Mouse (Mus musculus): ENCODE results near the gene Snx10. TPM values are rescaled to one million over a fixed set of nuclear protein-coding genes. Genes with fewer than 3 reads are reported as not detected.

Snx10 gene
- polyA plus RNA-seq, 1 experiment from 2014 or later: 13.4 TPM

DNA sequence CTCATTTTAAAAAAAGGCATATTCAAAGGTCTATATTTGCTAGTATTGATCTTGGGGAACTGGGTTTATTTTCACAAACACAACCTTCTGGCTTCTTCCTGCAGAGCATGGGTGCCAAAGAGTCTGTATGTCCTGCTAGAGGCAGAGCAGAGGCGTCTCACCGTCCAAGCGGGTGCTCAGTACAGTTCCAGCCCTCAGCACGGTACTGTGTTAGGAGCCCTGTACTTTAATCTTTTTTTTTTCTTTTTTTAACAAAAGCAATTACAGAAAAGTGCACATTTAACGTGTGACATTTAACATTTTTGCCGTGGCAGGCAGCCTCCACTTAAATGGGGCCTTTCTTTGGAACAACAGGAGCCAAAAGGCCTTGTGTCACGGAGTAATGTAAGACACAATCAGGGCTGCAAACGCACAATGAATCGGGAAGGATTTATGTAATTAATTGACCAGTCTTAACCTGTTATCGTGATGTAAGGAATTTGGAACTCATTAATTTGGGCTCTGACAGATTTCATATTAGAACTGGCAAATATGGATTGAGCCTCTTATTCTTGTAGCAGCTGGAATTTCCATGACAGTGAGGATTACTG lies 69.8 kb downstream of the Snx10 start:
- Histone ChIP-seq H3K4me2 (no peak overlapping the region), H3K27me3 (no peaks in the 10 kb centered on the region), H3K9me3 (no peaks in the 10 kb centered on the region), H3K4me3 (no peak overlapping the region), H3K9ac (no peak overlapping the region), H3K4me1 (peaks cover 30% of the 10 kb centered on the region), H3K36me3 (no peaks in the 10 kb centered on the region), H3K27ac (no peak overlapping the region)
- 82% methylated on average over 10 of the region's 10 CpGs for WGBS
- ATAC-seq (ENCODE audit: borderline replicate concordance, extremely low read depth, low FRiP score, low TSS enrichment): no peak

DNA sequence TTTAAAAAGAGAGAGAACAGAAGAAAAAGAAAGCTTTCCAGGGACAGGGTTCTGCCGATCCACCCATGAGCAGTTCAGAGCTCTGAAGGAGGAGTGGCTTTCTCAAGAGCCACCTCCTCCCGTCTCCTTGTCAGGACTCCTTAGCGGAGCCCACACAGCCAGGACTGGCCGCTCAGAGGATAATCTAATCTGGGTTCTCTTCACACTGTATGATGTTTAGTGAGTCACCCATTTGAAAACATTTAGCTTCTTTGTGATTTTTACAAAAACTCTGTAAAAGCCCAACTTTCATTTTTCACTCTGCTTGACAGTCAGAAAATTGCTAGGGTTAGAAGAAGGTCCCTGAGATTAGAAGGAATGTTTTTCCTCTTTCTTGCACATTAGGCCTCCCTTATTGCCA lies 70.8 kb downstream of the Snx10 start:
- H3K4me2 ChIP-seq: no peak overlapping the region
- H3K4me3 ChIP-seq: no peak overlapping the region
- no peaks in the 10 kb centered on the region for H3K27me3 ChIP-seq
- no peak for ATAC-seq (ENCODE audit: borderline replicate concordance, extremely low read depth, low FRiP score, low TSS enrichment)
- no peaks in the 10 kb centered on the region for H3K9me3 ChIP-seq
- no peaks in the 10 kb centered on the region for H3K36me3 ChIP-seq
- H3K9ac ChIP-seq: no peak overlapping the region
- no peak overlapping the region for H3K27ac ChIP-seq
- peaks cover 30% of the 10 kb centered on the region for H3K4me1 ChIP-seq
- 18% methylated on average over 4 of the region's 4 CpGs for WGBS

DNA sequence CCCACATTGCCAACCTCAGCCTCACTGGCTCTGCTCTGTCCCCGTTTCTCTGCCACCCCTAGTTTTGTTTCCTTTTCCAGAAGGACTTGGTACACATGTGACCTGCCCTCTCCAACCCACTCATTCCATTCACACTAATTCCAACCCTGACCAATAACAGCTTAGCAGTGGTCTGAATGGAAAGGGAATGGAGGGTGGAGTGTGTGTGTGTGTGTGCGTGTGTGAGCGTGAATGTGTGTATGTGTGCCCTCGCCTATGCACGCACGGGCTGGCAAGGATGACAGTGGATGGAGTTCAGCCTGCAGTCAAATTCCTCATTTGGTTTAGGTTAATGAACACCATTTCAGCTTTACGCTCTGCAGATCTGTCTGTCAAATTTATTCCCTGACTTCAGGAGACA lies 74.4 kb downstream of the Snx10 start:
- WGBS: 83% methylated on average over 7 of the region's 7 CpGs
- H3K4me2 ChIP-seq: no peak overlapping the region
- no peak for ATAC-seq (ENCODE audit: borderline replicate concordance, extremely low read depth, low FRiP score, low TSS enrichment)
- H3K36me3 ChIP-seq: no peaks in the 10 kb centered on the region
- H3K4me3 ChIP-seq: no peak overlapping the region
- no peaks in the 10 kb centered on the region for H3K9me3 ChIP-seq
- H3K27me3 ChIP-seq: no peaks in the 10 kb centered on the region
- peaks cover 16% of the 10 kb centered on the region for H3K4me1 ChIP-seq
- no peak overlapping the region for H3K27ac ChIP-seq
- no peak overlapping the region for H3K9ac ChIP-seq

DNA sequence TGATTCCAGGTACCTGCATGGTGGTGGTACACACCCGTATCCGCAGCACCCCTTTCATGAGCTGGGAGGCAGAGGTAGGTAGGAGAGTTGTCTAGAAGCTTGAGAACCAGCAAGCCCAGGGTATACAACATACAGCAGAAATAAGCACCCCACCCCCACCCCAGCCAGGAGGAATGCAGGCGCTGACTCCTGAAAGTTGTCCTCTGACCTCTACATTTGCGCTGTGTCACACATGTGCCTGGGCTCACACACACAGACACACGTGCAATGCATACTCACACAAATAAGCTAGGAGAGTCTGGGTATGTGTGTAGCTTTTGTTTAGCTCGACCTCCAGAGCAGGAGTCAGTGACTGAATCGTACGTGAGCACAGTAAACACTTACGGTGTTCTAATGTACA lies 76.7 kb downstream of the Snx10 start:
- Histone ChIP-seq H3K4me2 (no peak overlapping the region), H3K36me3 (no peaks in the 10 kb centered on the region), H3K4me3 (no peak overlapping the region), H3K9ac (no peak overlapping the region), H3K27ac (no peak overlapping the region), H3K4me1 (peaks cover 8% of the 10 kb centered on the region), H3K9me3 (no peaks in the 10 kb centered on the region), H3K27me3 (no peaks in the 10 kb centered on the region)
- ATAC-seq (ENCODE audit: borderline replicate concordance, extremely low read depth, low FRiP score, low TSS enrichment): no peak
- WGBS: 72% methylated on average over 9 of the region's 9 CpGs

DNA sequence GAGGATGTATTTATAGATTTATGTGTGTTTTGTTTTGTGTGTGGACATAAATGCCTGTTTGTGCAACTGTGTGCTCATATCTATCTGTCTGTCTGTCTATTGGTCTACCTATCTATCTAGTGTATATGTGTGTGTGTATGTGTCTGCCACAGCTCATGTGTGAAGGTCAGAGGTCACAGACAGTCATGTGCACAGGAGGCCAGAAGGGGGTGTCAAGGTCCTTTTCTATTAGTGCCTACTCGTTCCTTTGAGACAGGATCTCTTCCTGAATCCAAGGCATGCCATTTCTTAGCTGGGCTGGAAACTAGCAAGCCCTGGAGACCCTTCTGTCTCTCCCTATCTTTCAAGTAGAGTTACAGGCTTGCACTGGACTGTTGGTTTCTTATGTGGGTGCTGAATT lies 78.6 kb downstream of the Snx10 start:
- H3K4me3 ChIP-seq: no peak overlapping the region
- H3K4me1 ChIP-seq: no peaks in the 10 kb centered on the region
- no peaks in the 10 kb centered on the region for H3K9me3 ChIP-seq
- H3K9ac ChIP-seq: no peak overlapping the region
- no peak overlapping the region for H3K27ac ChIP-seq
- no peak for ATAC-seq (ENCODE audit: borderline replicate concordance, extremely low read depth, low FRiP score, low TSS enrichment)
- no peaks in the 10 kb centered on the region for H3K36me3 ChIP-seq
- no peaks in the 10 kb centered on the region for H3K27me3 ChIP-seq
- no peak overlapping the region for H3K4me2 ChIP-seq
- 72% methylated on average over 1 of the region's 1 CpGs for WGBS

DNA sequence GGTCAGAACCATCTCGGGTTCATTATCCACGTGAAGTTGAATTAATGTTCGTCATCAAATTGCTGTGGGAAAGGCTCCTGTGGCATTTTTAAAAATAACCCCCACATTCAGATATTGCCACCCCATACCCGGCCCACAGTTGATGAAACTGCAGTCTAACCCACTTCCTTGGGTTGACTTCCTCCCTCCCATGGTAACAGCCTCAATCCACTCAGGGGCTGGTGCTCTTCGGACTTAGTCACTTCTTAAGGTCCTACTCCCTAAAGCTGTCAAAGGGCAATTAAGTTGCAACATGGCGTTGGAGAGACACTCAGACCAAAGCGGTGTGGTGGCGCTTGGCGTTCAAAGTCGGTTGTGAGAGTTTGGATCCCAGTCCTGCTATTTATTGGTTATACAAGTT lies 80.0 kb downstream of the Snx10 start:
- Histone ChIP-seq H3K4me1 (no peaks in the 10 kb centered on the region), H3K9me3 (no peaks in the 10 kb centered on the region), H3K9ac (no peak overlapping the region), H3K36me3 (no peaks in the 10 kb centered on the region), H3K27me3 (no peaks in the 10 kb centered on the region), H3K27ac (no peak overlapping the region), H3K4me3 (no peak overlapping the region), H3K4me2 (no peak overlapping the region)
- no peak for ATAC-seq (ENCODE audit: borderline replicate concordance, extremely low read depth, low FRiP score, low TSS enrichment)
- WGBS: 92% methylated on average over 10 of the region's 10 CpGs

DNA sequence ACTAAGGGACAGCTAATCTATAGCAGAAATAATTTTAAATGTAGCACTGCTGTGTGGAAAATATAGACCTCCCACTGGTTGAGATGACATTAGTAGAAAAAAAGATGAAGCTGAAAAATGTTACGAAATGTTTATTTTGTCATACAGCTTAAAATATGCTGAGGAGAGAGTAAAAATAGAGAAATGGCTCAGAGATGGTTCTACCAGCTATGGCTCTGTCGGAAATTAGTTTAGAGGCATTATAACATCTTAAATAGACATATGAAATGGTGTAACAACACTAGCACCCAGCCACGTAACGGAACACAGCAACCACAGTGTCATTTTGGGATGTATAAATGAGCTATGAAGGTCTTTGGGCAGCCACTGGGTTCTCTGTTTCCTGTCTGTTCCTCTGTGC lies 82.5 kb downstream of the Snx10 start:
- WGBS: 73% methylated on average over 4 of the region's 4 CpGs
- ATAC-seq (ENCODE audit: borderline replicate concordance, extremely low read depth, low FRiP score, low TSS enrichment): no peak

DNA sequence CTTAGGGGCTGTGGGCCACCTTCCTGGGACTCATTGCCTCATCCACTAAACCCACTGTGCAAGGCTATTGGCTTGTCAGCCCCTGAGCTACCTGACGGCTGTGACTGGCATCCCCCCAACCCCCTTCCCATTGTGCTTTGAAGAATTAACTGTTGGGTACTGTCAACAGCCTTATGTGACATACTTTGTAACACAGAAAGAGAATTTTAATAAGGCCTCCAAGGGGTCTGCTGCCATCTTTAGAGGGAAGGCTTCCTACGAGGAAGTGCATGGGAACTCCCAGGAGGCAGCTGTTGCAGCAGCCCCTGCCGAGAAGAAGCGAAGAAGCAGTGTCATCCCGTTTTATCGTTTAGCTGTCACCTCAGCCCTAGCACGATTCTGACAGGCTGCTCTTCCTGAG lies 83.1 kb downstream of the Snx10 start:
- H3K27me3 ChIP-seq: 0 out of 2 replicates have a peak, but pooled peaks cover 6% of the 10 kb centered on the region
- no peak overlapping the region for H3K4me3 ChIP-seq
- WGBS: 39% methylated on average over 7 of the region's 7 CpGs
- H3K36me3 ChIP-seq: no peaks in the 10 kb centered on the region
- H3K27ac ChIP-seq: no peak overlapping the region
- no peak overlapping the region for H3K4me2 ChIP-seq
- no peak for ATAC-seq (ENCODE audit: borderline replicate concordance, extremely low read depth, low FRiP score, low TSS enrichment)
- H3K9me3 ChIP-seq: no peaks in the 10 kb centered on the region
- no peaks in the 10 kb centered on the region for H3K4me1 ChIP-seq
- H3K9ac ChIP-seq: no peak overlapping the region

More for the DNA sequence above, 82.5 kb downstream of the Snx10 start:
- Histone ChIP-seq H3K4me3 (no peak overlapping the region), H3K4me2 (no peak overlapping the region), H3K36me3 (no peaks in the 10 kb centered on the region), H3K9me3 (no peaks in the 10 kb centered on the region), H3K4me1 (no peaks in the 10 kb centered on the region), H3K27me3 (0 out of 2 replicates have a peak, but pooled peaks cover 6% of the 10 kb centered on the region), H3K9ac (no peak overlapping the region), H3K27ac (no peak overlapping the region)

DNA sequence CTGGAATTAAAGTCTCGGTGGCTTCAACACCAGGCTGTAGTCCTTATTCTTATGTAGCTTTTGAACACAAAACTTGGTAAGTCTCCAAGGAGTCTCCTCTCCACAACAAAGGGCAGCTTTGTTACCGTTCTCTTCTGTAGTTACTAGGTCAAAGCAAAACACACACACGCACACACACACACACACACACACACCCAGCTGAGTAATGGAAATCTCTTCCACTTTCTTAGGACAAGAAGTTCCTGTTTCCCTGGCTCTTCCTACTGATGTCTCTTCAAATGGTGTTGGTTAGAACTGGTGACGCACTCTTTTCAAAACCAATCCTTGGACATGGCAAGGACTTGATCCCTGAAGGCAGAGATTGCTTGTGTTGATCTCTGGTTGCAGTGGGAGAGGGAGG lies 87.9 kb downstream of the Snx10 start:
- ATAC-seq (ENCODE audit: borderline replicate concordance, extremely low read depth, low FRiP score, low TSS enrichment): no peak
- Histone ChIP-seq H3K9me3 (no peaks in the 10 kb centered on the region), H3K36me3 (no peaks in the 10 kb centered on the region), H3K4me1 (peaks cover 6% of the 10 kb centered on the region), H3K27me3 (0 out of 2 replicates have a peak, but pooled peaks cover 6% of the 10 kb centered on the region), H3K4me2 (no peak overlapping the region), H3K9ac (no peak overlapping the region), H3K27ac (no peak overlapping the region), H3K4me3 (no peak overlapping the region)
- 72% methylated on average over 4 of the region's 4 CpGs for WGBS

DNA sequence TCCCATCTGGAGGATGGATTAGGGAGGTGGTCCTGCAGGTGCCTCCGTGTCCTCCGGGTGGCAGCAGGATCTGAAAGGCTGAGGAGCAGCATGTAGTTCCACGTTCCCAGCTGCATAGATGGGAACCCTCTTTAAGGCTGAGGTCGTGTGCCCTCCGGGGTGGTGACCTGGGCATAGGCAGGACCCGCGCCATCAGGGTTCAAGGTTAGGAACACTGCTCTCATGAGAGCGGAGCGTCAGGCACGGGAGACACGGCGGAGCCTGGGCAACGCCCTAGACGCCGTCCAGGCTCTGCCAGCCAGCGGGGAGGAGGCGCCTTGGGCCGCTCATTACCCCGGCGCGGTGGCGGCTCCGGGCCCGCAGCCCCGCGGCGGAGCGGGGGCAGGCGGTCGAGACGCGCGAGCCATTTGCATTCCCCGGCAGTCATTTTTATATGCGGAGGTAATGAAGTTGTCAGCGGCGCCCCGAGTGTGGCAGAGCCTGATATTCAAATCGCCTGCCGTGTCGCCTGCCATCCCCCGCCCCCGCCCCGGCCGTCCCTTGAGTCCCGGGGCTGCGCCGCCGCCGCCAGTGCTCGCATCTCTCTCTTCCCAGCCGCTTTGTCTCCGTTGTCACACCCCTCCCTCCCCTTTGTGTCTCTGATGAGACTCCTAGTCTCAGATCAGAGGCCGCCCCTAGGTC lies 88.8 kb downstream of the Snx10 start:
- WGBS: under 1% methylated on average over 48 of the region's 54 CpGs
- ATAC-seq (ENCODE audit: borderline replicate concordance, extremely low read depth, low FRiP score, low TSS enrichment): peak; percentile 76
- Histone ChIP-seq H3K9me3 (no peaks in the 10 kb centered on the region), H3K4me3 (peak overlapping the region; percentile 65), H3K9ac (peak overlapping the region; percentile 55), H3K27ac (no peak overlapping the region), H3K36me3 (no peaks in the 10 kb centered on the region), H3K4me1 (peaks cover 6% of the 10 kb centered on the region), H3K4me2 (peak overlapping the region; percentile 96), H3K27me3 (0 out of 2 replicates have a peak, but pooled peaks cover 6% of the 10 kb centered on the region)

DNA sequence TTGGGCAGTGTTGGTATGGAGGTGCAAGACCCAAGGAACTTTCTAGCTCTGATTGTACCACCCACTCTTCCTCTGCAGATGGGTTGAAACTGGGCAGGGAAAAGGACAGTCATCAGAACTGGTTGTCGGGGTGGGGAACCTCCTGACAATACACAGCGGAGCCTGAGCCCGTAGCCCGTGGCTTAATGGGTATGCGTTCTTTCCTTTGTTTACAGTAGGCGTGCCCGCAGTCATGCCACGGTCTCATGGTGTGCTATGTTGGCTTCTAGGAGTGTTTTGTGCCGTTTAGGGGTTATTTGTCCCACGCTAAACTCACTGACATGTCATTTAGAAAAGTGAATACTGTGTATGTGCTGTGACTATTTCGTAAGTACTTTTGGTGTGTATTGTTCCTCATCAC lies 90.0 kb downstream of the Snx10 start:
- H3K9ac ChIP-seq: no peak overlapping the region
- no peak for ATAC-seq (ENCODE audit: borderline replicate concordance, extremely low read depth, low FRiP score, low TSS enrichment)
- 0 out of 2 replicates have a peak, but pooled peaks cover 6% of the 10 kb centered on the region for H3K27me3 ChIP-seq
- no peaks in the 10 kb centered on the region for H3K36me3 ChIP-seq
- H3K4me3 ChIP-seq: no peak overlapping the region
- 74% methylated on average over 11 of the region's 11 CpGs for WGBS
- no peaks in the 10 kb centered on the region for H3K9me3 ChIP-seq
- H3K4me1 ChIP-seq: peaks cover 6% of the 10 kb centered on the region
- no peak overlapping the region for H3K4me2 ChIP-seq
- no peak overlapping the region for H3K27ac ChIP-seq

DNA sequence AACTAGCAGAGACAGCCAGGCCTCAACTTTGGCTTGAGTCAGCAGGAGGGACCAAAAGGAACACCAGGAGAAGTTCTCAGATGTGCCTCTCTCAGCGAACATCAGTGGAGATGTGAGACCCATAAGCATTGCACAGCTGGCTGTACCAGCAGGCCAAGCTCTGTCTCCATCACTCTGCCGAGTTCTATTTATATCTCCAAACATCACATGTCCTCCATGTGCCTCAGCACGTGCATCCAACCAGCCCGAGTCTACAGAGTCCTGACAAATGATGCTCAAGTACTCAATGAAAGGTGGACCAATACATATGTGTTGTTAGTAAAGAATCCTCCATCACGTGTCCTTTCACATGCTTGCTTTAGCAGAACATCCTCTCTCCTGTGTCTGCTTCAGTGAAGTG lies 103.1 kb downstream of the Snx10 start:
- Histone ChIP-seq H3K27ac (no peak overlapping the region), H3K27me3 (no peaks in the 10 kb centered on the region), H3K4me2 (no peak overlapping the region), H3K4me3 (no peak overlapping the region), H3K4me1 (0 out of 2 replicates have a peak, but pooled peaks cover 8% of the 10 kb centered on the region), H3K36me3 (no peaks in the 10 kb centered on the region), H3K9me3 (no peaks in the 10 kb centered on the region), H3K9ac (no peak overlapping the region)
- WGBS: 81% methylated on average over 5 of the region's 5 CpGs
- ATAC-seq (ENCODE audit: borderline replicate concordance, extremely low read depth, low FRiP score, low TSS enrichment): no peak
